Mouse (Mus musculus): ENCODE measurements at regions not wholly inside any gene's neighbourhood (a gene's known extent, or its start where the extent isn't known, plus 50 kb on each side); places are given as distances from the start of the nearest gene placed in this dataset.

- TF ChIP-seq GATA1 (IDR thresholded peaks at IDR 0.05; ENCODE audit: borderline replicate concordance, low read length): no peak
- no peak for TF ChIP-seq CTCF (IDR thresholded peaks at IDR 0.05; ENCODE audit: low read depth, low read length)
- no peak for TF ChIP-seq TAL1 (conservative IDR thresholded peaks at IDR 0.05; ENCODE audit: low read depth, low read length)
- no peak for TF ChIP-seq POLR2AphosphoS5 (IDR thresholded peaks at IDR 0.05; ENCODE audit: insufficient replicate concordance, low read depth, low read length)
Measured at GRCm38 (mm10) chr2:61182424-61182979, 219.5 kb upstream of the Rbms1 start.
